Mouse (Mus musculus) liver, postnatal 0 days (tissue): ENCODE results near the gene Acsl6. TPM values are rescaled to one million over a fixed set of nuclear protein-coding genes. Genes with fewer than 3 reads are reported as not detected.

Experiments
- ATAC-seq: fragments of 200-750 bp; cut with Nextera tagmentation; 2 replicates; pipeline ENCODE4 v1.8.0; 2017; ENCODE audit warnings: mild to moderate bottlenecking, moderate library complexity
- DNase-seq: peaks from one replicate; pipeline ENCODE4 v3.0.0-alpha.2; 2016
- H3K27ac ChIP-seq: fragments of 300-500 bp; sonication (generic); 2 replicates; pipeline ENCODE4 v1.5.1; 2014; ENCODE audit warnings: antibody characterized with exemption, moderate library complexity, mild to moderate bottlenecking, low read depth
- H3K27me3 ChIP-seq: fragments of 300-500 bp; sonication (generic); 2 replicates; pipeline ENCODE4 v1.6.1; 2014; ENCODE audit warnings: low read length, control low read depth, mixed read lengths; ENCODE audit not compliant: insufficient read depth
- H3K36me3 ChIP-seq: fragments of 300-500 bp; sonication (generic); replicated peaks from 2 replicates; pipeline ENCODE4 v1.6.1; 2014; ENCODE audit warnings: mild to moderate bottlenecking, control low read depth, low read length, moderate library complexity, mixed read lengths; ENCODE audit not compliant: insufficient read depth
- H3K4me1 ChIP-seq: fragments of 300-500 bp; sonication (generic); 2 replicates; pipeline ENCODE4 v1.6.1; 2014; ENCODE audit warnings: antibody characterized with exemption, mild to moderate bottlenecking, control low read depth; ENCODE audit not compliant: insufficient read depth
- H3K4me2 ChIP-seq: fragments of 300-500 bp; sonication (generic); 2 replicates; pipeline ENCODE4 v1.6.1; 2014; ENCODE audit warnings: low read depth, mild to moderate bottlenecking, low read length, moderate library complexity, mixed read lengths
- H3K4me3 ChIP-seq: fragments of 300-500 bp; sonication (generic); 2 replicates; pipeline ENCODE4 v1.5.1; 2014; ENCODE audit warnings: low read depth, low read length
- H3K9ac ChIP-seq: fragments of 300-500 bp; sonication (generic); replicated peaks from 2 replicates; pipeline ENCODE4 v1.6.1; 2014; ENCODE audit warnings: mild to moderate bottlenecking, moderate library complexity
- H3K9me3 ChIP-seq: fragments of 300-500 bp; sonication (generic); 2 replicates; pipeline ENCODE4 v1.6.1; 2016; ENCODE audit warnings: mild to moderate bottlenecking, control low read depth, low read length, mixed read lengths
- CTCF ChIP-seq: sonication (generic); IDR thresholded peaks from 2 replicates; pipeline ENCODE4 v1.5.1; 2016; ENCODE audit warnings: antibody characterized with exemption, low read depth
- EP300 ChIP-seq: IDR thresholded peaks from 2 replicates; pipeline ENCODE4 v1.6.1; 2016; ENCODE audit warnings: antibody characterized with exemption, low read depth, mild to moderate bottlenecking
- WGBS: fragments of 180-500 bp; shearing (Covaris S2); extraction: QIAGEN DNeasy Blood & Tissue Kit; methylation state at CpG from one replicate; pipeline ENCODE4 v1.1.7; 2014; ENCODE audit not compliant: insufficient replicate concordance; 5-methylcytosine and 5-hydroxymethylcytosine counted together
- polyA plus RNA-seq: library from polyadenylated mRNA; unstranded; fragments of >200 nt; fragmentation: Nextera tagmentation; extraction: Ambion mirVana; gene quantifications from 2 replicates; pipeline ENCODE4 v1.2.1, GENCODE M21; 2015

Gene Acsl6
- polyA plus RNA-seq, 1 experiment from 2014 or later = 0.49 TPM

GRCm38 (mm10) chr11:54305331-54305730, 1.7 kb downstream of the Acsl6 start:
- Histone ChIP-seq H3K4me1 (peaks cover 7% of the 10 kb centered on the region; the same call in 1 of the 2 replicates), H3K9me3 (no peaks in the 10 kb centered on the region), H3K27ac (no peak overlapping the region), H3K4me3 (no peak overlapping the region), H3K27me3 (peaks cover 34% of the 10 kb centered on the region), H3K4me2 (no peak overlapping the region), H3K36me3 (no peaks in the 10 kb centered on the region), H3K9ac (no peak overlapping the region)
- ATAC-seq (no peak), DNase-seq (no peak)
- no peak for TF ChIP-seq EP300
- no peak for TF ChIP-seq CTCF
- 66% methylated on average over 3 of the region's 3 CpGs for WGBS

GRCm38 (mm10) chr11:54307139-54307816, 3.7 kb downstream of the Acsl6 start:
- Histone ChIP-seq H3K36me3 (no peaks in the 10 kb centered on the region), H3K9ac (no peak overlapping the region), H3K4me2 (no peak overlapping the region), H3K4me1 (peaks cover 7% of the 10 kb centered on the region; the same call in 1 of the 2 replicates), H3K9me3 (no peaks in the 10 kb centered on the region), H3K27ac (no peak overlapping the region), H3K4me3 (no peak overlapping the region), H3K27me3 (peaks cover 33% of the 10 kb centered on the region)
- WGBS = 60% methylated on average over 7 of the region's 7 CpGs
- peak; percentile 72 for TF ChIP-seq CTCF
- TF ChIP-seq EP300 = no peak
- ATAC-seq (no peak), DNase-seq (peak; percentile 60)

GRCm38 (mm10) chr11:54310588-54310987, 7.0 kb downstream of the Acsl6 start:
- Histone ChIP-seq H3K9ac (no peak overlapping the region), H3K36me3 (no peaks in the 10 kb centered on the region), H3K27me3 (0 out of 2 replicates have a peak, but pooled peaks cover under 1% of the 10 kb centered on the region), H3K9me3 (no peaks in the 10 kb centered on the region), H3K4me1 (no peaks in the 10 kb centered on the region), H3K4me2 (no peak overlapping the region), H3K4me3 (no peak overlapping the region), H3K27ac (no peak overlapping the region)
- no peak for TF ChIP-seq EP300
- TF ChIP-seq CTCF = no peak
- ATAC-seq (no peak), DNase-seq (no peak)
- WGBS = 73% methylated on average over 2 of the region's 2 CpGs

- H3K4me1 ChIP-seq = no peaks in the 10 kb centered on the region
- WGBS = 46% methylated on average over 5 of the region's 5 CpGs
- H3K4me3 ChIP-seq = no peak overlapping the region
Measured at GRCm38 (mm10) chr11:54312021-54312420, 8.4 kb downstream of the Acsl6 start.

GRCm38 (mm10) chr11:54312603-54313002, 9.0 kb downstream of the Acsl6 start:
- H3K4me1 ChIP-seq = no peaks in the 10 kb centered on the region
- H3K27me3 ChIP-seq = no peaks in the 10 kb centered on the region
- no peak overlapping the region for H3K9ac ChIP-seq
- no peak overlapping the region for H3K4me3 ChIP-seq
- no peaks in the 10 kb centered on the region for H3K36me3 ChIP-seq
- TF ChIP-seq CTCF = no peak
- no peak for TF ChIP-seq EP300
- H3K4me2 ChIP-seq = no peak overlapping the region
- no peak for DNase-seq
- no peaks in the 10 kb centered on the region for H3K9me3 ChIP-seq
- 0 out of 2 replicates have a peak, but pooled peaks have one; percentile 29 for ATAC-seq
- no peak overlapping the region for H3K27ac ChIP-seq
- 47% methylated on average over 1 of the region's 1 CpGs for WGBS

More at GRCm38 (mm10) chr11:54312021-54312420, 8.4 kb downstream of the Acsl6 start:
- H3K9me3 ChIP-seq = no peaks in the 10 kb centered on the region
- H3K27ac ChIP-seq = no peak overlapping the region
- H3K9ac ChIP-seq = no peak overlapping the region
- H3K4me2 ChIP-seq = no peak overlapping the region
- no peak for TF ChIP-seq CTCF
- no peak for TF ChIP-seq EP300
- DNase-seq = no peak
- H3K36me3 ChIP-seq = no peaks in the 10 kb centered on the region
- ATAC-seq = no peak
- H3K27me3 ChIP-seq = no peaks in the 10 kb centered on the region

- Histone ChIP-seq H3K27ac (no peak overlapping the region), H3K9me3 (no peaks in the 10 kb centered on the region), H3K4me3 (no peak overlapping the region), H3K4me1 (no peaks in the 10 kb centered on the region), H3K36me3 (no peaks in the 10 kb centered on the region), H3K4me2 (no peak overlapping the region), H3K27me3 (no peaks in the 10 kb centered on the region), H3K9ac (no peak overlapping the region)
- DNase-seq (no peak), ATAC-seq (peak; percentile 60)
- TF ChIP-seq CTCF (no peak), EP300 (peak; percentile 35; the same call in 1 of the 2 replicates)
- WGBS = 66% methylated on average over 7 of the region's 7 CpGs
Measured at GRCm38 (mm10) chr11:54313391-54314360, 10.1 kb downstream of the Acsl6 start.
